Mouse (Mus musculus): Measurements from ENCODE around the gene Gm7324.
"Not testable (repeated sequence)": the region's sequence is repeated elsewhere in the genome, so short reads cannot be mapped to it uniquely, and the experiment has no call there.

Gm7324 gene

GRCm38 (mm10) chr14:43697621-43698020 lies at the start of gene Gm7324:
Gene Gm7324 (plus strand): TSS chr14:43697828.
- DNase-seq (ENCODE audit: low spot score in 2 of 2): not testable (repeated sequence)

- not testable (repeated sequence) for DNase-seq (ENCODE audit: low spot score in 2 of 2)
Observed at GRCm38 (mm10) chr14:43677099-43677498, 20.5 kb upstream of the Gm7324 start, which contains the start of gene Gm8165. Gene Gm8165 (minus strand): TSS chr14:43677199.

GRCm38 (mm10) chr14:43727385-43727784 lies 29.8 kb downstream of the Gm7324 start, which contains the start of gene Gm16506:
Gene Gm16506 (minus strand): TSS chr14:43727485.
- DNase-seq (ENCODE audit: low spot score in 2 of 2): not testable (repeated sequence)

GRCm38 (mm10) chr14:43747566-43747965 lies 49.9 kb downstream of the Gm7324 start, which contains the start of gene Gm6526:
Gene Gm6526 (plus strand): TSS chr14:43747866.
- DNase-seq (ENCODE audit: low spot score in 2 of 2): not testable (repeated sequence)

Measured in frontal cortex, postnatal 25 days (tissue).